Mouse (Mus musculus) mesoderm, embryonic 11.5 days (tissue): ENCODE data around the gene Gpr39.
A peak's percentile ranks its signal among the peaks of the same experiment; 100 is the strongest.
"Not testable (repeated sequence)": the region's sequence is repeated elsewhere in the genome, so short reads cannot be mapped to it uniquely, and the experiment has no call there.

Experiments used
- DNase-seq: peaks from one replicate; pipeline ENCODE4 v3.0.0-alpha.2; 2012; ENCODE audit warnings: low read depth, low spot score

The Gpr39 gene

DNA sequence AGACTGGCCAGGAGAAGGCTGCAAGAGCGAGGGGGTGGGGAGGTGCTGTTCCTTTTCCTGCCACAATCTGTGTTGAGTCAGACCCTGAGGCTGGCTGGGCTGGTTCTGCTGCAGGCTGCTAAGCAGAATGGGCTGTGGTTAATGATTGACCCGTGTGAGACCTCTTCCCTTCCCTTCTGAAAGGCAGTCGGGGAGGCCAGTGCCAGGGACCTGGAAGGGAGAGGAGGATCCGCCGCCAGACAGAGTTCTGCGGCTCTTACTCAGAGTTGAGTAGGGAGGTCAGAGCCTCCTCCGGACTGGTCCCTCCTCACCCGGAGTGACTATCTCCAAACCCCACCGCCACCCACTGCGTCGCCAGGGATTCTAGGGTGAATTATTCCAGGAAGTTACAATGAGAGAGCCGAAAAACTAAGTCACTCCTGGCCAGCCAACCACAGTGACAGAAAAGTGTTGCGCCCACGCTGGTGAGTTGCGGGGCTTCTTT lies at the start of gene Gpr39:
Gpr39 (plus strand) TSS at position 206 of the 484 bp plus-strand sequence.
- DNase-seq: peak; percentile 17

DNA sequence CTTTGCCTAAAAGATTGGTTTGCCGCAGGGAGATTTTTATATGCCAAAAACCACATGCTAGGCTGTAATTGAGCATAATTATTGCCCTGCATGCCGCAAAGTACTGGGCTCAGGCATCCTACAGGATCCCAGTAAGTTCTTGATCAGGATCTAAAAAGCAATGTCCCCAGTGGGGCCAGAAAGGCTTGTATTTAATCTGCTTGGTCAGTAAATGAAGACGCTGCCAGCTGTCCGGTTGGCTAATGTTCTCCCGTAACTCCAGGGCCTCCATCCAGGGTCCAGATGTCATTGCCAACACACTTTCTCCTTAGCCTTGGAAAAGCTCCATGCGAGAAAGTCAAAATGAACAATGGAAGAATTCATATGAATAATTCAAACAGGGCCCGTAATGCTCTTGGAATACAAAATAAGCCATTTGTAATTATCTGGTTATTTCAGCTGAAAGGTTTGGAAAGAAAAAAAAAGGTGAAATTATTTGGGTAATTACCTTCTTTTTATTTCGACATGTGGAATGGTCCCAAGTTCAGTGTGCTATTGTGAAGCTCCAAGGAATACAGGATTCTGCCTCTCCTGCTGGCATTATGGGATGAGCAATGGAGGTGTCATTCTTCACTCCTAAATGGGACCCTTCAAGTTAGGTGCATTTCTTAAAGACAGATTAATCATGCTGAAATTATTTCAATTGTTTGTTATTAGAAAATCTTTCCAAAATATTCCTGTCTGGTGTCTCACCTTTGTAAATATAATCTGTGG lies 37.1 kb upstream of the Gpr39 start:
- peak; percentile 4 for DNase-seq

DNA sequence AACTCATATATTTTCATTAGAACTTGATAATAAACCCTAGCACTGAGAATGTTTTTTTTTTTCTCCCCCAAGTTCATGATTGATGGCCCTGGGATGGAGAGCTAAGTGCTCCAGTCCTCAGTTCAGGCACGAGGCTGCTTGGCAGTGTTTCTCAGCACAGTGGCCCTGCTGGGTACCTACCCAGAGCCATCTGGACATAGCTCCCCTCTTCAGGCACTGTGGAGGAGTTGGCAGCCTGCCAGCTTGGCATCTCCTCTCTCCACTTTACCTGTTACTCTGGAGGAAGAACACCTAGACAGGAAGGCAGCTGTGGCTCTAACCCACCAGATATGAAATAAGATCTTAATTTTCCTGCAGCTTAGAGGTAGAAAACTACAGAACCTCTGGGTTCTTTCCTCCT lies 33.2 kb upstream of the Gpr39 start:
- no peak for DNase-seq

DNA sequence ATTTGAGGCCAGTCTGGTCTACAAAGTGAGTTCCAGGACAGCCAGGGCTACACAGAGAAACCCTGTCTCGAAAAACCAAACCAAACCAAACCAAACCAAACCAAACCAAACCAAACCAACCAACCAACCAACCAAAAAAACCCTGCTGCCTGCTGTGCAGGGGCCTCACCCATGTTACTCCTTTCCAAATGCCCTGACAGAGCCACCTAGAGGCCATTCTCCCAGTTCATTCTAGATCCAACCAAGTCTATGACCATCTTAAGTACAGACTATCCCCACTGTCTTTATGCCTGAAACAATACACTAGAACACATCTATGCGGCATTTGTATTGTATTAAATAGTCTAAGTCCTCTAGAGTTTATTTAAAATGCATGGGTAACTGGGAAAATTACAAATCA lies 30.0 kb upstream of the Gpr39 start:
- DNase-seq: not testable (repeated sequence)

DNA sequence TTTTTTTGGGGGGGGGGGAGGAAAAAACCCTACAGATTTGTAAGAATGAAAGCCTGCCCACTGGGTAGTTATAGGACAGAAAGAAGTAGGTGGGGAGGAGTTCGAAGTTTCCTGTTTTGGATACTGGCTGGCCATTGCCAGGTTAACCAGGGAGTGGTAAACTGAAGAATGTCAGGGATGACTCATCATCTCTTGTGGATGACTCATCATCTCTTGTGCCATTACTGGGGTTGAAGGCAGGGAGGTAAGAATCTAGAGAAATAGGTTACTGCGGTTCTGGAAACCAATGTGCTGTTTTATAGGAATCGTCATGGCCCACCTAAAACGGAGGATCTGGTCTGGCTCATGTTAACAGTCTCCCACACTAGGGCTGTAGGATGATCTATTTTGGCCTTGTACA lies 28.8 kb upstream of the Gpr39 start:
- DNase-seq: no peak

DNA sequence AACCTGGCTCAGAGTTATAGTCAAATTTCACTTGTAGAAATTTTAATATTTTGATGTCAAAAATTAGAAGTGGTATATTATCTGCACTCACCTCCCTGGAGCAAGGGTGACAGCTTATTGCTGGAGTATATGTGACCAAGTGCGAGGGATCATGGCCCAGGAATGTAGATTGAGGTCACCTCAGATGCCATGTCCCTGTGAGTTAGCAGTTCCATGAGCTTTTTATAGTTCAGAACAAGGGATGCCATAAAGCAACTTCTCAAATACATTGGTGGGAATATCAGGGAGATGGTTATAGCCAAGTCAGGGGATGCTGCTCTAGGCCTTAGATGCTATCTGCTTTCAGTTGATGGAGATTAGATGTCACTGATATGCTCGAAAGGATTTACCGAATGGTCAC lies 27.7 kb upstream of the Gpr39 start:
- DNase-seq: no peak

DNA sequence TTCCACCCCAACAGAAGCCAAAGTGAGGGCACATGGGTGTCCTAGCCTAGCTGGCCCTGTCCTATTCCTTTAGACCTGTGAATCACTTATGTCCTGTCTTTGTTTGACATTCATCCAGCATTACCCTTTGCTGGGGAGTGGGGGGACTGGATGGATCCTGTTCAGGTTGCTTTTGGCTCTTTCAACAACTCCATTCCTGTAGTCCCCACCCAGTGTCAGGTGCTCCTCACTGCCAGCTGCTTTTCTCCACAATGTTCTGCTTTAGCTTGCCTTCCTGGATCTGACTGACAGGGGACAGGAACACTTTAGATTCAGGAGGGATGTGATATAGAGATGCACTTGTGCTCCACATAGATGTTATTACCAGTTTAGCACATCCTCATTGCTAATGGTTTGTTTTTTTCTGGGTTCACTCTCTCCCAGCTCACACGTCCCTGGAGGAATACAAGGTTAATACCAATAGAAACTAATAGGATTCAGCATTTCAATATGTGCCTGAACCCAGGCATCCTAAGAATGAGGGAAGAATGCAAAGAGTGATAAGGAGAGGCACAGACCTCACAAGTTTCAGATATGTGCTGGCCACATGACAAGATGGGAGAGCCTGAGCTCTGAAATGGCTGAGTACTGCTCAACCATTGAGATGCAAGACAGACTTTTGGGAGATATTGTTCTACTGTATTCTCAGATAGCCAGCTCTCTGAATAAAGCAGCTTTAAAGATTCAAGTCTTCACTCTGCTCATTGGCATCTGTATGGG lies 23.8 kb upstream of the Gpr39 start:
- DNase-seq: no peak

DNA sequence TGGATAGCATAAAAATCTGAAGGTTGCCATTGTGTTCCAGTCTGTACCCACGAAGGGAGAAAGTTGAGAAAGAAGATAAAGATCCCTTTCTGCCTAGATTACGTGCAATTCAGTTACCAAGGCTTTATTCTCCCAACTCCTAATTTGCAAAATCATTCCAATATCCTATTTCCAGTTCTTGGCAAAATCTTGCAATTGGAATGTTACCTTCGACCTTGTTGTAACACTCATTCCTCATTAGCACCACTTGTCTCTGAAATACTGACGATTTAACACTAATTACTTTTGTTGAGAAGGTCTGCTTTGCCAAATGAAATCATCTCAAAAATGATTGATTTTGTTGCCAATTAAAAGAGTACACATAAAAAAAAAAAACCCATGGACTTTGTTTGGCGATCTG lies 19.4 kb upstream of the Gpr39 start:
- no peak for DNase-seq

DNA sequence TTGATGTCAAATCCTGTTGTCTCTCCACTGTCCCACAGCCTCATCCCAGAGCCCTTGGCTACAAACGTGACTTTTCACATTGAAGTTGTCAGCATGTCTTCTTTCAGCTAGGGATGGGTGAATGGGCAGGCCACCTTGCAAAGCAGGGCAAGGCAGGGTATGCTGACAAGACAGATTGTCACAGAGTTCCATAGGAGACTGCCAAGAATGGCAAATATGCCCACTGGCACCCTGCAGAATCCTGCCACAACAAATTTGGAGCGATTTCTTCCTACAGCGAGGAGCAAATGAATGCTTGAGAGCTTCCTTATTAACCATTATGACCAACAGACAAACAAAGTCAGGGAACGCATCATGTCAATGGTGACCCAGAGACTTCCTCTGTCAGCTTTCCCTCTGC lies 16.6 kb upstream of the Gpr39 start:
- no peak for DNase-seq

DNA sequence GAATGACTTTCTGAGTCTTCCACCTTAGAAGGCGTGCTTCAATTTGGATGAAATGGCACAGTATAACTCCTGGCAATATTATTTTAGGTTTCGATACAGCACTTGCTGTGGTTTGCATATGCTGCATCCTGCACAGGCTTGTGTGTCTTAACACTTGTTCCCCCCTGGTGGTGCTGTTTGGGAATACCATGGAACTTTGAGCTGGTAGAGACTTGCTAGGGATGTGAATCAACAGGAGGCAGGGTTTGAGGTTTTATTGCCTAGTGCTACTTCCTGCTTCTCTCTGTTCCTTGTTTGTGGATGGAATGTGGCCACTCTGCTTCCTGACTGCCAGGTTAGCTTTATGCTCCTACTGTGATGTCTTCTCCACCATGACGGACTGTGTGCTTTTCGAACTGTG lies 15.9 kb upstream of the Gpr39 start:
- DNase-seq: no peak

DNA sequence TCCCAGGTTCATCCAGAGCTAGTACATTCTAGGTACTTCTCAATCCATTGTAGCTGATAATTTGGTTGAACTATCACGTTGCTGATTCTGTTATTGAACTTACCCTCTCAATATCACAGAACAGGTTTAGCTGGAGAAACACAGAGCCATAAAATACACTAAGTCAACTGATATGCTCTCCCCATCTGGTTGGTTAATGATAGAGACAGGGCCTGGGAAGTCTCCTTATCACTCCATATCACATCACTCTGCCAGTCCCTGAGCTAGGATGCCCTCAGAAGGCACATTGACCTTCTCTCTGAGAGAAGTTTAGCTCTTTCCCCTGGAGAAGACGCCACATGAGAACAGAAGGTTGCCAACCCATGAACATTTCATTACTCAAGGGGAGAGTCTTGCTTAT lies 14.7 kb upstream of the Gpr39 start:
- DNase-seq: no peak

DNA sequence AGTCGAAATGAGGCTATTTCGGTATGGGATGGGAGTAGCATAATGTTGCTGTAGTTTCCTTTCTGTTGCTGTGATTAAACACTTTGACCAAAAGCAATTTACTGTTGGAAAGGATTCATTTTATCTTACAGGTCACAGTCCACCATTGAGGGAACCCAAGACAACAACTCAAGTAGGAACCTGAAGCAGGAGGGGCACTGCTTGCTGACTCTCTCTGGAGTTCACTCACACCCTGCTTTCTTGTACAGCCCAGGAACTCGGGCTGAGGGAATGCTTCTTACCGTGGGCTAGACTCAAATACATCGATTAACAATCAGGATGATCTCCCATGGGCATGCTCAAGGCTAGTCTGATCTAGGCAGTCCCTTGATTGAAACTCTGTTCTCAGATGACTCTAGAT lies 14.1 kb upstream of the Gpr39 start:
- no peak for DNase-seq

DNA sequence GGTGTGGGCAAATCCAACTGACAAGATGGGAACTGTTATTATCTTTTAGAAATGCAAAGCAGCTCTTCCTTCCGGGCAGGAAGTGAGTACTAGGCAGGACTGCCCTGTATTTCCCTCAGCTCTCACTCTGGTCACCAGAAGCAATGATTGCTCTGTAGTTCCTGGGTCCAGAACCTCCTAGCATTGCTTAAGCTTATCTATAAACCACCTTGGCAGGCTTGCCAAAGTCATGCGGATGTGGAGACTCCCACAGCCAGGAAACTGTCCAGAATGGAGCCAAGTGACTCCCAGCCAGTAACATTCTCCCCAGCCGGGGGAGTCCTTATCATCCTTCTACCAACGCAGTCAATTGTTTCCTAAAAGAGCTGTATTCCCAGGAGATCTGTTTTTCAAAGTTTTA lies 13.7 kb upstream of the Gpr39 start:
- no peak for DNase-seq

DNA sequence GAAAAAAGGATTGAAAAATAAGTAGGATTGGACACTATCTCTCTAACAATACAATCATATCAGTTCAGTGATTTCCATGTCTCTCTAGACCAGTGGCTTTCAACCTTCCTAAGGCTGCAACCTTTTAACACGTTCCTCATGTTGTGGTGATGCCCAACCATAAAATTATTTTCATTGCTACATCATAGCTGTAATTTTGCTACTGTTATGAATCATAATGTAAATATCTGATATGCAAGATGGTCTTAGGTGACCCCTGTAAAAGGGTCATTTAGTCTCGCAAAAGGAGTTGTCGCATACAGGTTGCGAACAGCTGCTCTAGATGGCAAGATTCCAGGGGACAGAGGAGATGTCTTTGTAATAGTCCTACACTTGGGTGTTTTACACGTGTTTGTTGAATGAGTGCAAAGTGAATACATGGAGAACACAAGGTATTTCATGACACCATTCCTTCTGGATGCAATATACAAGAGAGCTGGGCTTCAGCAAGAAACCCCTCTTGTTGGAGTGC lies 11.6 kb upstream of the Gpr39 start:
- no peak for DNase-seq

DNA sequence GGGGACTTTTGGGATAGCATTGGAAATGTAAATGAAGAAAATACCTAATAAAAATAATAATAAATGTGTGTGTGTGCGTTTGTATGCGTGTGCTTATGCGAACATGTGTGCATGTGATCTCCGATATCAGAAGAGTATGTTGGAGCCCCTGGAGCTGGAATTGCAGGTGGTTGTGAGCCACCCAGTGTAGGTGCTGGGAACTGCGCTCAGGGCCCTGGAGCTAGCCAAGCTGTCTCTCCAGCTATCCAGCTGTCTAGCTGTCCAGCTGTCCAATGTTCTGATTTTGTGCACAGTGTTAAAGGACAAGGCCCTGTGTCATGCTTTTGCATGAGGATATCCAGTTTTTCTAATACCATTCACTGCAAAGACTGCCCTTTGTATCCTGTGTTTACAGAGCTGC lies 7.8 kb upstream of the Gpr39 start:
- DNase-seq: no peak

DNA sequence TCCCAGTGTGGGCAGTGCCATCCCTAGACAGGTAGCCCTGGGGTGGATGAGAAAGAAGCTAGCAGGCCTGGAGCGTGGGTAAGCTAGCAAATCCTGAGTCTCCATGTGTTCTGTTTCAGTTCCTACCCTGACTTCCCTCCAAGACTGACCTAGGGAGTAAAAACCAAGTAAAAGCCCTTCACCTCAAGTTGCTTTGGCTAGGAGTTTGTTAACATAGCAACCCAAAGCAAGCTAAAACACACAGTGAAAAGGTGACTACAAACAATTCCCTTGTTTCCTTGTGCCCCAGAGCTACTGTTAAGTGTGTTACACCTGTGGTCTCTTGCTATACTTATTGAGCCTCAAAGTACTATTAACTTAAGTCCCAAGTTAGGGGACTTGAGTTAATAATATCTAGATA lies 1.6 kb upstream of the Gpr39 start:
- DNase-seq: no peak

DNA sequence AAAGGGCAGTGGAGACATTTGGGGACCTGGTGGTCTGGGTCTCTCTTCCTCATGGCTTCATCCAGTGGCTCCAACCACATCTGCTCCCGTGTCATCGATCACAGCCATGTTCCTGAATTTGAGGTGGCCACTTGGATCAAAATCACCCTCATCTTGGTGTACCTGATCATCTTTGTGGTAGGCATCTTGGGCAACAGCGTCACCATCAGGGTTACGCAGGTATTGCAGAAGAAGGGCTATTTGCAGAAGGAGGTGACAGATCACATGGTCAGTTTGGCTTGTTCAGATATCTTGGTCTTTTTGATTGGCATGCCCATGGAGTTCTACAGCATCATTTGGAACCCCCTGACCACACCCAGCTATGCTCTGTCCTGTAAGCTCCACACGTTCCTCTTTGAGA lies 491 bp downstream of the Gpr39 start:
- no peak for DNase-seq

DNA sequence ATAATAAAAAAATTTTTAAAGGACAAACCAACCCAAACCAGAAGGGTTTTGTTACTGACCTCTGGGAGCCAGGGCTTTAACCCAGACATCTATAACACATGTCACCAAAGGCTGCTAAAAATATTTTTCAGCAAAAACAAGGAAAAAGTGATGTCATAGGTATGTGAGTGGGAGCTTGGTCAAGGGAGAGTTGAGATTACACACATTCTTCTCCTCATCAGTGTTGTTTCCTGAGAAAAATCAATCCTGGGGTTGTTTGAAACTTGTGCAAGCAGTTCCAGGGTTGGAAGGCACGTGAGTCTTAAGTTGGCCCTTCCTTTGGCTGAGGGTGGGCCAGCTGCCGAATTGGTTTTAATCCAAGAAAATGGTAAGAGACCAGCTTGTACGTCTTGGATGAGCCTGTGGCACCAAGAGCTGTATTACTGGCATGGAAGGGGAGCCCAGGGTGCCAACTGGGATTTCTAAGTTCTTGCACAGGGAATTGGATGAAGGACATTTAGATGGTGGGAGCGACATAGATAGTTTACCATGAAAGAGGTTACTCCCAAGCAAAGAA lies 2.8 kb downstream of the Gpr39 start:
- DNase-seq: no peak

DNA sequence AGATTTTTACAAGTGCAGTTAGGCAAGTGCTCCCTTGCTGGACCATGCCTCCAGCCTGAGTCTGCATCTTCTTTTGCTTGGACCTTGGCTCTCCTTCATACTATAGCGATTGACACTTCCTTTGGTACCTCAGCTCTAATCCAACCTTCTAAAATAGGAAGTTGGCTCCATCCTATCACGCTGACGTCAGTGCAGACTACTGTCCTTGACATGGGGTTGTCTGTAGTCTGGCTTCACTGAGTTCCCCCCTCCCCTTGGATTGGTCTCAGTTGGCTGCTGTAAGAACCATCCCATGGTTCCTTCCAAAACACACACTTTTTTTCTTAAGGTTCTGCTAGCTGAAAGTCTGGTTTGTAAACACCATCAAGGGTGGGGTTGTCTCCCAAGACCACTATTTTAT lies 7.6 kb downstream of the Gpr39 start:
- DNase-seq: no peak

DNA sequence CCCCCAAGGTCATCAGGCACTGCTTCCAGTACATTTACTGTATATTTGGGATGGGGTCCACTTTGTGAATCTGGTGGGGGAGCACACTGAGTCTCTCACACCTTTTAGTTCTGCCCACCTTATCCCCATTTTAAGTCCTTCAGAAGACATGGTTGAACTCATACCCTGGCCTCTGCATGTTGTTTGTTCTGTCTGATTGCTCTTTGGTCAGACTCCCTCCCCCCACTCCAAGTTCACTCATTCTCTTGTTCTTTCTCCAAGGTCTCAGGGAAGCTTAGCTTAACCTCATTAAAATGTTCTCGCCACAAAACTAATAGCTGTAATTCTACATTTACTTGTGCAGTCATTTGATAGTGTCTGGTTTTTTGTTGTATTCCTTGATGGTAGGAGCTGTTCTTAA lies 8.5 kb downstream of the Gpr39 start:
- DNase-seq: no peak

DNA sequence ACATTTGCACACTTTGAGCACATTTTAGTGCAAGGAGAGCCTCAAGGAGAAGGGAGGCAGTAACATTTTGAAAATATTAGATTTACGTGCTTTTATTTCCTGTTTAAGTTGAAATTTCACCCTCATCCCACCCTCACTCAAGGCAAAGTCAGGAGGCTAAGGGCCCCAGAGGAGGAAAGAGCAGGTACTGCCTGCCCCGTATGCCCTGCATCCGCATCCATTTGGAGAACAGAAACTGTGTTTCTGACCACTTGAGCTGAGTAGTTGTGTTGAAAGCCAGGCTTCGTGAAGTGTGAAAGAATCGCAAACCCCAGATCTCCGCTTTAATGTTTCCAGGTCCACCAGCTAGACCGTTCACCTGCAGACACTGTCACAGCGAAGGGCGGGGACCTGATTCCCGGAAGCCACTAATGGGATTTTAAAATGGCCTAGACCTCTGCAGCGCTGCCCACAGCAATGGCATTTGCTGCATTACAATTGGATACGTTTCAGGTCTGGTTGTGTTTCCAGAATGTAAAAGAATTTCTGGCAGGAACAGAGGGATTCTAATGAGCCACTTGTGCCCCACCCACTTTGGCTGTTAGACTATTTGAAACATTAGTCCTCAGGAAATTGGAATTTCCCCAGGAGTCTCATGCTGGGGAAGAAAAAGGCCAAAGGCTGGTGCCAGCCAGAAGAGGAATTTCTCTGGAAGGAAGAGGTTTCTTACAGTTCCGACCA lies 11.1 kb downstream of the Gpr39 start:
- DNase-seq: peak; percentile 10

DNA sequence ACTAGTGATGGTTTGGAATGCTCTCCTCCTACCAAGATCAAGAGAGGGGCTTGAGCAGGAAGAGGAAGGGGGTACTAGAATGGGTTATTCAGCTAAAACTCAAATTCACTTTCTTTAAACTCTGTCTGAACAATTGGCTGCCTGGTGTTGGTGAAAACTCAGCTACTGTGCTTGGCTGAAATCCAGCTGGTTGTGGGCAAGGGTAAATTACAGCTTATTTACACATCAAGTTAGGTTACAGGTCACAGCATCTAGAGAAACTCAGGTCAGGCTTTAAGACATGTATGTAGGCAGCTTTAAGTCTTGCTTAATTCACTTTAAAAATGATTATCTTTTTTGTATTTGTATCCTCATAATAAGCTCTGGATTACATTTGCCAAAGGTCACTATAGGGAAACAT lies 16.7 kb downstream of the Gpr39 start:
- no peak for DNase-seq
